Mouse (Mus musculus) kidney, postnatal 14 days (tissue): Measurements from ENCODE around the gene Olfr1393.

Experiments
- DNase-seq: peaks from one replicate; pipeline ENCODE4 v3.0.0; 2022; ENCODE audit warnings: mixed read lengths

Olfr1393 gene

GRCm38 (mm10) chr11:49322442-49322841 lies 44.3 kb downstream of the Olfr1393 start, which contains the start of gene Olfr1391:
Gene Olfr1391, plus strand, starts transcription at chr11:49322742.
- no peak for DNase-seq

GRCm38 (mm10) chr11:49326726-49327125 lies 48.6 kb downstream of the Olfr1393 start:
- DNase-seq = no peak

- DNase-seq = no peak
Measured at GRCm38 (mm10) chr11:49329686-49330085, 51.6 kb downstream of the Olfr1393 start.
